Mouse (Mus musculus) lung, embryonic 14.5 days (tissue): ENCODE data around the gene Kat6b. TPM values are rescaled to one million over a fixed set of nuclear protein-coding genes. Genes with fewer than 3 reads are reported as not detected.
A peak's percentile ranks its signal among the peaks of the same experiment; 100 is the strongest.

Source experiments
- ATAC-seq: fragments of 200-750 bp; cut with Nextera tagmentation; 2 replicates; pipeline ENCODE4 v1.8.0; 2017; ENCODE audit warnings: mild to moderate bottlenecking, moderate TSS enrichment, moderate library complexity; ENCODE audit not compliant: insufficient read depth
- DNase-seq: peaks from one replicate; pipeline ENCODE4 v3.0.0-alpha.2; 2015
- H3K27ac ChIP-seq: fragments of 300-500 bp; sonication (generic); 2 replicates; pipeline ENCODE4 v1.5.1; 2014; ENCODE audit warnings: low read depth, mild to moderate bottlenecking, moderate library complexity
- H3K27me3 ChIP-seq: fragments of 300-500 bp; sonication (generic); 2 replicates; pipeline ENCODE4 v1.6.1; 2014; ENCODE audit warnings: low read length, control low read depth; ENCODE audit not compliant: insufficient read depth
- H3K36me3 ChIP-seq: fragments of 300-500 bp; sonication (generic); 2 replicates; pipeline ENCODE4 v1.6.1; 2014; ENCODE audit warnings: control low read depth; ENCODE audit not compliant: insufficient read depth
- H3K4me1 ChIP-seq: fragments of 300-500 bp; sonication (generic); 2 replicates; pipeline ENCODE4 v1.6.1; 2014; ENCODE audit warnings: antibody characterized with exemption, control low read depth; ENCODE audit not compliant: insufficient read depth
- H3K4me2 ChIP-seq: fragments of 300-500 bp; sonication (generic); 2 replicates; pipeline ENCODE4 v1.6.1; 2014; ENCODE audit warnings: mild to moderate bottlenecking
- H3K4me3 ChIP-seq: fragments of 300-500 bp; sonication (generic); 2 replicates; pipeline ENCODE4 v1.5.1; 2014; ENCODE audit warnings: low read depth, low read length
- H3K9ac ChIP-seq: fragments of 300-500 bp; sonication (generic); 2 replicates; pipeline ENCODE4 v1.6.1; 2014
- H3K9me3 ChIP-seq: fragments of 300-500 bp; sonication (generic); 2 replicates; pipeline ENCODE4 v1.6.1; 2016; ENCODE audit warnings: low read depth, low read length, control low read depth
- CTCF ChIP-seq: IDR thresholded peaks from 2 replicates; pipeline ENCODE4 v1.5.1; 2016; ENCODE audit warnings: antibody characterized with exemption, low read depth
- WGBS: fragments of 180-500 bp; shearing (Covaris S2); extraction: QIAGEN DNeasy Blood & Tissue Kit; methylation state at CpG from one replicate; pipeline ENCODE4 v1.1.7; 2014; 5-methylcytosine and 5-hydroxymethylcytosine counted together
- polyA plus RNA-seq: library from polyadenylated mRNA; unstranded; fragments of >200 nt; fragmentation: Nextera tagmentation; extraction: Ambion mirVana; gene quantifications from 2 replicates; pipeline ENCODE4 v1.2.1, GENCODE M21; 2014

Kat6b gene
- polyA plus RNA-seq, 1 experiment from 2014 or later, result 14.2 TPM

DNA sequence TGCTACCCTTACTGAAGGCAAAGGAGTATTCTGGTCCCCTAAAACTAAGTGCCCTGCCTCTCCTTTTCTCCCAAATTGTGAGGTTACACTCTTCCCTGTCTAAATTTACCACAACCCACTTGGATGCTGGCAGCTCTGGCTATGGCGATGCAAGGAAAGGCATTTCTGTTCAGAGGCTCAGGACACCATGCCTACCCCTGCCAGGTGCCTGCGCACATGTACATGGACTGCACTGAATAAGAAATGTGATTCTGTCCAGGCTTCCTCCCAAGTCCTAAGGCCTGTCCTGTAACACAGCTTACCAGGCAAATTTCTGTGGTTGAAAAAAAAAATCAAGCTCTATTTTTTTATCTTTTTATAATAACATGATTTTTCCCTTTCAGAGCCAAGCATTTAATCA lies 195.0 kb downstream of the Kat6b start:
- Histone ChIP-seq H3K4me2 (no peak overlapping the region), H3K36me3 (no peaks in the 10 kb centered on the region), H3K4me1 (peaks cover 3% of the 10 kb centered on the region; the same call in 1 of the 2 replicates), H3K9me3 (no peaks in the 10 kb centered on the region), H3K4me3 (no peak overlapping the region), H3K27ac (no peak overlapping the region), H3K27me3 (no peaks in the 10 kb centered on the region), H3K9ac (no peak overlapping the region)
- DNase-seq (no peak), ATAC-seq (no peak)
- 80% methylated on average over 2 of the region's 2 CpGs for WGBS
- TF ChIP-seq CTCF, result no peak

DNA sequence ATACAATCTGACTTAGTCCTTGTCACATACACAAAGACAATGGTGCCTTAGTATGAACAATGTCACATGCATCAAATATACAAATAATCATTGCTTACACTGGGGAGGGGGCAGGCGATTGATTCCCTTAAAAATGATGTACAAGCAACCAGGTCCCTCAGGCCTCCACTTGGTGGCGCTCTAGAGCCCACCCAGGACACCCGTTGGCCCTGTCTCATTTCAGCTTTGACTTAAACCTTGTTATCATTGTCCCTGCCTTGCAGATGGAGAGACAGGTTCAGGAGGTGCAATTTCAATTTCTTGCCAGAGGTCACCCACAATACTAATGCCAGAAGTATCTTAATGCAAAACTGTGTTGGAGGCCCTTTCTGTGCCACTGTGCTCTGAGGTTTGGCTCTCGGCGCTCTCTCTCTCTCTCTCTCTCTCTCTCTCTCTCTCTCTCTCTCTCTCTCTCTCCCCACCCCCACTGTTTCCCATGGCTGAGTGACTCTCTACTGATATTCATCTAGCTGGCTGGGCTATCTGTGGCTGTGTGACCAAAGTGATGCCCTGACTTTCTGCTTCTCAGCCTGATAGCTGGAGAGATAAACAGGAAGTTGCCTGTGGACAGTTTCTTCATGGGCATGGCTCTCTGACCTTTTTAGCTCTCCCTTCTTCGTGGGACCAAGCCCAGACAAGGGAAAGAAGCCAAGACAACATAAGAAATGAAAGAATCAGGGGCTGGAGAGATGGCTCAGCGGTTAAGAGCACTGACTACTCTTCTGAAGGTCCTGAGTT lies 197.5 kb downstream of the Kat6b start:
- Histone ChIP-seq H3K4me2 (no peak overlapping the region), H3K27ac (no peak overlapping the region), H3K4me1 (peaks cover 10% of the 10 kb centered on the region), H3K36me3 (no peaks in the 10 kb centered on the region), H3K9ac (no peak overlapping the region), H3K9me3 (no peaks in the 10 kb centered on the region), H3K27me3 (no peaks in the 10 kb centered on the region), H3K4me3 (no peak overlapping the region)
- DNase-seq (peak; percentile 76), ATAC-seq (no peak)
- TF ChIP-seq CTCF, result peak; percentile 71
- 41% methylated on average over 7 of the region's 7 CpGs for WGBS

DNA sequence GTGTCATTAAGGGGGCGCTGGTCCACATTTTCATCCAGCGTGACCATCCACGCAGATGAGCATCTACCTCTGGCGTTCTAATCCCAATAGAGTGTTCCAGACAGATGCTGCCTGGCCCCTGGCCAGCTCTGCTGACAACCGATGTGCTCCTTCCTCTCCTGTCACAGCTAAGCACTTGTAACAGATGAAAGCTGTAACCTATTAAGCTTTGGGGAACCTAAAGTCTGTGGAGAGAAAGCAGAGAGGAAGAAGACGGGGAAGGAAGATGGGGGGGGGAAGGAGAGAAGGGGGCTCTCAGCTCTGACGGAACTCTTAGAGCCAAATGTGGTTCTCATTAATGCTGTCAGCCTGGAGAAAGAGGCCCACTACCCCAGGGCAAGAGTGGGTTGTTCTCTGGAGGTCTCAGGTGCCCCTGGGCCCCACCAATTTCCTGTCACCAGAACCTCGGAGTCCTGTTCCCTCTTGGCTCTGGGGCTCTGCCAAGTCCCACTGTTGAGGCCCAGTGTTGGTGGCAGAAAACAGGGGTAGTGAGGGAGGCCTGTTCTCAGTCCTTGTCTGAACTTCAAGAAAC lies 198.5 kb downstream of the Kat6b start:
- DNase-seq (peak; percentile 69), ATAC-seq (no peak)
- H3K36me3 ChIP-seq, result no peaks in the 10 kb centered on the region
- H3K4me3 ChIP-seq, result no peak overlapping the region
- WGBS, result 32% methylated on average over 8 of the region's 8 CpGs
- no peak overlapping the region for H3K27ac ChIP-seq
- H3K27me3 ChIP-seq, result no peaks in the 10 kb centered on the region
- no peak overlapping the region for H3K4me2 ChIP-seq
- no peaks in the 10 kb centered on the region for H3K9me3 ChIP-seq
- H3K9ac ChIP-seq, result no peak overlapping the region
- peak; percentile 10; the same call in 1 of the 2 replicates for TF ChIP-seq CTCF
- H3K4me1 ChIP-seq, result peaks cover 13% of the 10 kb centered on the region

DNA sequence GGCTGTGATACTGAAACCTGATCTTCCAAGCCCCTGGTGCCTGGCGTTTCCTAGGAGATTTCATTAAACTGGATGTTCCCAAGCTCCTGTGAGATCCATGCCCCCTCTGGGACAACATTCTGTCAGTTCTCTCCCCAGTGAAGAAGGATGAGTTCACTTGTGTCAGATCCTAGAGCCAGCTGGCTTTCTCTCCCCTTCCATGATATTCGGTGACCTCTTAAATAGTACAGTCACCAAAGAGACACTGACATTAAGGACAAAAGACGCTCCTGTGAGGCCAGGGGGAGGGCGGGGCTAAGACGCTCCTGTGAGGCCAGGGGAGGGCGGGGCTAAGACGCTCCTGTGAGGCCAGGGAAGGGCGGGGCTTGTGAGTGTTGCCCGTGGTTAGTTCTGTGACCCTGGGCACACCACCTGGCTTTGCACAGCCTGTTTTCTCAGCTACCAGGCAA lies 201.5 kb downstream of the Kat6b start:
- 0 out of 2 replicates have a peak, but pooled peaks cover 10% of the 10 kb centered on the region for H3K27me3 ChIP-seq
- H3K27ac ChIP-seq, result no peak overlapping the region
- DNase-seq (peak; percentile 77), ATAC-seq (peak; percentile 41; the same call in 1 of the 2 replicates)
- 2% methylated on average over 9 of the region's 9 CpGs for WGBS
- no peaks in the 10 kb centered on the region for H3K36me3 ChIP-seq
- H3K9ac ChIP-seq, result no peak overlapping the region
- TF ChIP-seq CTCF, result no peak
- peak overlapping the region; percentile 12 for H3K4me3 ChIP-seq
- no peaks in the 10 kb centered on the region for H3K9me3 ChIP-seq
- peaks cover 13% of the 10 kb centered on the region for H3K4me1 ChIP-seq
- peak overlapping the region; percentile 57 for H3K4me2 ChIP-seq

DNA sequence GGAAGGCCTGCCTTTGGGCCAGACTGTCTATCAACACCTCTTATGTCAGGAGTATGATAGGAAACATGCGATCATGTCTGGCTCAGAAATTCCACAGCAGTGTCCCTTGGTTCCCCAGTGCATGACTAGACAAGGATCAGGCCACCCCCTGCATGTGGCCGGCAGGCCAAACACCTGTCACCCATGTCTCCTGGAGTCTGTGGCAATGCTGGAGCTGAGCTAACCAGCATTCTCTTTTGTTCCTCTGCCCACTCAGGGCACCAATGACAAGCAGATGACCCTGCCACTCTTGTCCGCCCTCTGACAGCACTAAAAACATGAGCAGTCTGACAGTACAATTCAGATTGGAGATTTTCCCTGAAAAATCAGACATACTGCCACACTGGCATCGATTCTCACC lies 202.6 kb downstream of the Kat6b start:
- 75% methylated on average over 4 of the region's 4 CpGs for WGBS
- no peak for ATAC-seq
- H3K4me1 ChIP-seq, result peaks cover 13% of the 10 kb centered on the region

DNA sequence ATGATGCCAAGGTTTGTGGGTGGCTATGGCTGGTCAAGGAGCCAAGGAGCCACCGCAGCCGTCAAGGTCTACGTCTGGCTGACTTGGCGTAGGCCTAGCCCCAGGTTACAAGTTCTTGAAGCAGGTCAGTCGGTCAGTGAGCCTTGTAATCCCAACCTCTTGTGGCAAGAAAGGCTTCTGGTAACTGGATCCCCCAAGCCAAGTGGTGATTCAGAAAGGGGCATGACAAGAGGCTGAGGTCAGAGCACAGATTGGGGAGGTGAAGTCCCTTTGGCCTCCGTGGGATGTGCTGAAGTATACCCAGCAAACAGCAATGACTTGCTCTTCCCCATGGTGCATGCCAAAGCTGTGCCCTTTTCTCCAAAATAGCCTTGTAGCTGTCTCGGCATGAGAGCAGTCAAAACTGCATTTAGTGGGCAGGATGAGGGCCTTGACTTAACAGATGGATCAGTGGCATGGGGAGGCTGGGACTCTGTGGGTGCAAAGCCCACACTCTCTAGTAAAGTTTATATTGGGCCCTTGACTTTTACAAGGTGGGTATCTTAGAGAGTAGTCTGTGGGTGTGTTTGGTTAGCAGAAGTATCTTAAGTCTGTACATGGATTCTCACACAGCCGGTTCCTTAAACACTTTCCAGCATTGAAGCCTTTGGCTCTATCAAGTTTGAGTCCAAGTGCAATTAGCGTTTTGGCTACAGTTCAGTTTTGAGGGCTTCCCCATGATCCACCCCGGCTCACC lies 204.3 kb downstream of the Kat6b start:
- H3K27ac ChIP-seq, result no peak overlapping the region
- H3K36me3 ChIP-seq, result no peaks in the 10 kb centered on the region
- no peak overlapping the region for H3K4me3 ChIP-seq
- H3K27me3 ChIP-seq, result 0 out of 2 replicates have a peak, but pooled peaks cover 10% of the 10 kb centered on the region
- peaks cover 11% of the 10 kb centered on the region for H3K4me1 ChIP-seq
- H3K9ac ChIP-seq, result no peak overlapping the region
- TF ChIP-seq CTCF, result no peak
- H3K9me3 ChIP-seq, result no peaks in the 10 kb centered on the region
- no peak for DNase-seq
- no peak overlapping the region for H3K4me2 ChIP-seq
- WGBS, result 75% methylated on average over 10 of the region's 10 CpGs
- ATAC-seq, result no peak

More for the DNA sequence above, 202.6 kb downstream of the Kat6b start:
- H3K4me2 ChIP-seq, result no peak overlapping the region
- TF ChIP-seq CTCF, result no peak
- no peaks in the 10 kb centered on the region for H3K36me3 ChIP-seq
- no peak overlapping the region for H3K27ac ChIP-seq
- H3K9me3 ChIP-seq, result no peaks in the 10 kb centered on the region
- DNase-seq, result no peak
- H3K4me3 ChIP-seq, result no peak overlapping the region
- no peak overlapping the region for H3K9ac ChIP-seq
- H3K27me3 ChIP-seq, result 0 out of 2 replicates have a peak, but pooled peaks cover 10% of the 10 kb centered on the region
